Mouse (Mus musculus): ENCODE data around the gene Swt1.

DNA sequence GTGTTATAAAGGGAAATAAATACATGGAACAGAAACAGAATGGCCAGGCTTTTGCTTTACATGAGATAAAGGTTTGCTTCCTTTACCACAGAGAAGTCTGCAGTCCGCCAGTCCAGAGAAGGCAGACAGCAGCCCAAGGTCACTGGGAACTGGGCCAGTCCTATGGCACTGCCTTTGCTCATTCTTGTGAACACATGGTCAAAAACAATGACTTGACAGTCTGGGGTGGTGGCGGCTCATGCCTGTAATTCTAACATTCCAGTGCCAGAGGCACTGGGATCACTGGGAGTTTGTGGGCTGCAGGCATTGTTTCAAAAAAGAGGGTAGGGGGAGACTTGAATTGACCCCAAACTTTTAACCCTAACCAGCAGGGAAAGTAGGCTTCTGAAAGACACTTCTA lies 89.3 kb downstream of the Swt1 start:
- TF ChIP-seq POLR2A (IDR thresholded peaks at IDR 0.05; ENCODE audit: extremely low read depth, insufficient read depth, low read length) (no peak), CTCF (IDR thresholded peaks at IDR 0.05; ENCODE audit: extremely low read depth, insufficient read depth, low read length) (no peak)
